23 mouse cellular contexts compared by ENCODE assay signal in genomic region chr14:120383186-120383851, GRCm38 (mm10).
DNase-seq lines count a peak whose midpoint lies in the region; ATAC-seq lines count a peak whose summit lies in the region.
"Had no signal": no experiment of that assay in that cellular context is flagged by ENCODE, and none has a peak within 500 bp of the region (broad histone marks: within the 10 kb centered on the region; RNA-seq: fewer than 3 reads in every experiment).

No protein-coding gene starts in this region.

- peaks cover 20% of the 10 kb centered on the region for H3K4me1 ChIP-seq in heart, embryonic 15.5 days (replicated peaks)
- H3K4me1 ChIP-seq in limb, embryonic 11.5 days (ENCODE audit: control insufficient read depth, insufficient read depth, low read length): no peaks in the 10 kb centered on the region
- H3K4me1 ChIP-seq in limb, embryonic 10.5 days: peaks cover under 1% of the 10 kb centered on the region; the same call in 1 of the 2 replicates
- peaks cover 46% of the 10 kb centered on the region for H3K4me1 ChIP-seq in embryonic facial prominence, embryonic 13.5 days
- peaks cover 9% of the 10 kb centered on the region for H3K4me1 ChIP-seq in limb, embryonic 12.5 days (replicated peaks)
- peaks cover 7% of the 10 kb centered on the region; the same call in 1 of the 2 replicates for H3K4me1 ChIP-seq in midbrain, embryonic 11.5 days (ENCODE audit: control insufficient read depth, insufficient read depth, low read length)
- H3K4me1 ChIP-seq: neural tube, embryonic 12.5 days had no signal

- H3K27ac ChIP-seq in heart, embryonic 15.5 days: peak overlapping the region; percentile 14; the same call in 1 of the 2 replicates
- H3K27ac ChIP-seq in limb, embryonic 11.5 days (replicated peaks; ENCODE audit: low read depth, low read length): no peak overlapping the region
- no peak overlapping the region for H3K27ac ChIP-seq in limb, embryonic 10.5 days
- H3K27ac ChIP-seq in embryonic facial prominence, embryonic 13.5 days: peak overlapping the region; percentile 76
- H3K27ac ChIP-seq in limb, embryonic 12.5 days: peak overlapping the region; percentile 85
- no peak overlapping the region for H3K27ac ChIP-seq in midbrain, embryonic 11.5 days (ENCODE audit: low read depth, low read length)
- H3K27ac ChIP-seq: forebrain, embryonic 12.5 days; hindbrain, embryonic 10.5 days; intestine, embryonic 15.5 days; midbrain, embryonic 13.5 days; neural tube, embryonic 12.5 days had no signal

- DNase-seq in heart, adult 18-20 months: no peak
- DNase-seq in limb, embryonic 11.5 days (ENCODE audit: low spot score): no peak
- DNase-seq in limb, embryonic 10.5 days (ENCODE audit: low spot score): no peak
- DNase-seq in midbrain, embryonic 11.5 days (ENCODE audit: low spot score, missing footprints): no peak
- DNase-seq in left cerebral cortex, adult 18-20 months (ENCODE audit: low spot score in 2 of 2): no peak
- DNase-seq: adrenal gland, adult 8-10 months; B cell, adult 2 months; cerebellum, adult 18-20 months; cerebellum, postnatal 25 days; lung, postnatal 14 days; retina, postnatal 1 day had no signal

- no peaks in the 10 kb centered on the region for H3K36me3 ChIP-seq in heart, embryonic 15.5 days
- H3K36me3 ChIP-seq in limb, embryonic 11.5 days (ENCODE audit: control insufficient read depth, insufficient read depth, low read length): peaks cover 2% of the 10 kb centered on the region; the same call in 1 of the 2 replicates
- peaks cover 15% of the 10 kb centered on the region; the same call in 1 of the 2 replicates for H3K36me3 ChIP-seq in limb, embryonic 10.5 days
- H3K36me3 ChIP-seq in embryonic facial prominence, embryonic 13.5 days: peaks cover 23% of the 10 kb centered on the region
- peaks cover 26% of the 10 kb centered on the region for H3K36me3 ChIP-seq in limb, embryonic 12.5 days
- H3K36me3 ChIP-seq in midbrain, embryonic 11.5 days (ENCODE audit: control insufficient read depth, insufficient read depth, low read length): no peaks in the 10 kb centered on the region
- H3K36me3 ChIP-seq: hindbrain, embryonic 10.5 days; intestine, embryonic 15.5 days; midbrain, embryonic 13.5 days; neural tube, embryonic 12.5 days had no signal

- no peaks in the 10 kb centered on the region for H3K9me3 ChIP-seq in heart, embryonic 15.5 days (replicated peaks)
- no peaks in the 10 kb centered on the region for H3K9me3 ChIP-seq in limb, embryonic 11.5 days (ENCODE audit: control insufficient read depth, low read length)
- no peaks in the 10 kb centered on the region for H3K9me3 ChIP-seq in limb, embryonic 10.5 days (replicated peaks)
- H3K9me3 ChIP-seq in embryonic facial prominence, embryonic 13.5 days: no peaks in the 10 kb centered on the region
- no peaks in the 10 kb centered on the region for H3K9me3 ChIP-seq in limb, embryonic 12.5 days
- H3K9me3 ChIP-seq in midbrain, embryonic 11.5 days (ENCODE audit: control insufficient read depth, low read length): no peaks in the 10 kb centered on the region
- H3K9me3 ChIP-seq: forebrain, embryonic 12.5 days; G1E; hindbrain, embryonic 10.5 days; intestine, embryonic 15.5 days; midbrain, embryonic 13.5 days; neural tube, embryonic 12.5 days had no signal

- H3K27me3 ChIP-seq in heart, embryonic 15.5 days: no peaks in the 10 kb centered on the region
- no peaks in the 10 kb centered on the region for H3K27me3 ChIP-seq in limb, embryonic 11.5 days (ENCODE audit: control insufficient read depth, insufficient read depth, low read length)
- H3K27me3 ChIP-seq in limb, embryonic 10.5 days (ENCODE audit: low read depth, poor library complexity, severe bottlenecking): peaks cover 7% of the 10 kb centered on the region; the same call in 1 of the 2 replicates
- no peaks in the 10 kb centered on the region for H3K27me3 ChIP-seq in embryonic facial prominence, embryonic 13.5 days
- no peaks in the 10 kb centered on the region for H3K27me3 ChIP-seq in limb, embryonic 12.5 days
- H3K27me3 ChIP-seq in midbrain, embryonic 11.5 days (ENCODE audit: control insufficient read depth, insufficient read depth, low read length): no peaks in the 10 kb centered on the region
- H3K27me3 ChIP-seq: CH12.LX; forebrain, embryonic 12.5 days; intestine, embryonic 15.5 days; midbrain, embryonic 13.5 days; neural tube, embryonic 12.5 days had no signal

- H3K4me3 ChIP-seq in heart, embryonic 15.5 days: no peak overlapping the region
- H3K4me3 ChIP-seq in limb, embryonic 11.5 days (ENCODE audit: low read depth, low read length): no peak overlapping the region
- H3K4me3 ChIP-seq in limb, embryonic 10.5 days: no peak overlapping the region
- H3K4me3 ChIP-seq in embryonic facial prominence, embryonic 13.5 days: no peak overlapping the region
- H3K4me3 ChIP-seq in limb, embryonic 12.5 days (replicated peaks): no peak overlapping the region
- H3K4me3 ChIP-seq in midbrain, embryonic 11.5 days (ENCODE audit: low read depth, low read length): no peak overlapping the region
- H3K4me3 ChIP-seq: forebrain, embryonic 12.5 days; hindbrain, embryonic 10.5 days; intestine, embryonic 15.5 days; midbrain, embryonic 13.5 days; neural tube, embryonic 12.5 days had no signal

- no peak for ATAC-seq in heart, embryonic 15.5 days (replicated peaks; ENCODE audit: insufficient number of reproducible peaks, insufficient read depth, low FRiP score, low read depth)
- ATAC-seq in limb, embryonic 11.5 days (ENCODE audit: insufficient number of reproducible peaks, low FRiP score, low TSS enrichment, low read depth): peak; percentile 39; the same call in 1 of the 2 replicates
- no peak for ATAC-seq in embryonic facial prominence, embryonic 13.5 days (ENCODE audit: insufficient number of reproducible peaks, insufficient read depth, low FRiP score, low TSS enrichment, low read depth)
- peak; percentile 77 for ATAC-seq in limb, embryonic 12.5 days (ENCODE audit: insufficient number of reproducible peaks, insufficient read depth, low FRiP score, low TSS enrichment, low read depth)
- ATAC-seq in midbrain, embryonic 11.5 days (ENCODE audit: low FRiP score): no peak
- ATAC-seq: activated CD4-positive, CD25-positive, alpha-beta regulatory T cell, adult 4 months; hindbrain, embryonic 16.5 days; intestine, embryonic 15.5 days; midbrain, embryonic 13.5 days had no signal

- no peak overlapping the region for H3K9ac ChIP-seq in heart, embryonic 15.5 days
- H3K9ac ChIP-seq in limb, embryonic 11.5 days (ENCODE audit: low read length): no peak overlapping the region
- H3K9ac ChIP-seq in embryonic facial prominence, embryonic 13.5 days: no peak overlapping the region
- no peak overlapping the region for H3K9ac ChIP-seq in limb, embryonic 12.5 days (replicated peaks)
- H3K9ac ChIP-seq in midbrain, embryonic 11.5 days (ENCODE audit: low read length): no peak overlapping the region
- H3K9ac ChIP-seq: forebrain, embryonic 12.5 days; intestine, embryonic 15.5 days; midbrain, embryonic 13.5 days; neural tube, embryonic 12.5 days had no signal

- 76% methylated on average over 11 of the region's 11 CpGs for WGBS in heart, embryonic 15.5 days
- WGBS in limb, embryonic 11.5 days: 76% methylated on average over 11 of the region's 11 CpGs
- 82% methylated on average over 11 of the region's 11 CpGs for WGBS in limb, embryonic 10.5 days
- WGBS in embryonic facial prominence, embryonic 13.5 days: 66% methylated on average over 11 of the region's 11 CpGs
- 63% methylated on average over 11 of the region's 11 CpGs for WGBS in limb, embryonic 12.5 days
- 85% methylated on average over 11 of the region's 11 CpGs for WGBS in midbrain, embryonic 11.5 days

- no peak overlapping the region for H3K4me2 ChIP-seq in heart, embryonic 15.5 days
- H3K4me2 ChIP-seq in limb, embryonic 11.5 days (ENCODE audit: low read depth, severe bottlenecking): no peak overlapping the region
- H3K4me2 ChIP-seq in embryonic facial prominence, embryonic 13.5 days: no peak overlapping the region
- no peak overlapping the region for H3K4me2 ChIP-seq in limb, embryonic 12.5 days
- no peak overlapping the region for H3K4me2 ChIP-seq in midbrain, embryonic 11.5 days
- H3K4me2 ChIP-seq: forebrain, embryonic 12.5 days; intestine, embryonic 15.5 days; midbrain, embryonic 13.5 days; neural tube, embryonic 12.5 days had no signal

Comparison
In these comparisons a context has a peak if more than half of its experiments do, and no peak if none do; other contexts are left out.
1. H3K27ac ChIP-seq: peak in heart, embryonic 15.5 days (single experiment), embryonic facial prominence, embryonic 13.5 days (single experiment) and limb, embryonic 12.5 days (single experiment); none in limb, embryonic 11.5 days (single experiment), limb, embryonic 10.5 days (single experiment) and midbrain, embryonic 11.5 days (single experiment).
2. ATAC-seq: peak in limb, embryonic 11.5 days (single experiment) and limb, embryonic 12.5 days (single experiment); none in heart, embryonic 15.5 days (single experiment), embryonic facial prominence, embryonic 13.5 days (single experiment) and midbrain, embryonic 11.5 days (single experiment).